Mouse (Mus musculus) limb, embryonic 11.5 days (tissue): ENCODE results near the gene Eef2k. TPM values are rescaled to one million over a fixed set of nuclear protein-coding genes. Genes with fewer than 3 reads are reported as not detected.

Experiments used
- ATAC-seq: fragments of 200-750 bp; cut with Nextera tagmentation; 2 replicates; pipeline ENCODE4 v1.8.0; 2017; ENCODE audit warnings: low read depth; ENCODE audit not compliant: insufficient number of reproducible peaks, low FRiP score, low TSS enrichment
- DNase-seq: peaks from one replicate; pipeline ENCODE4 v3.0.0-alpha.2; 2015; ENCODE audit warnings: low spot score
- H3K27ac ChIP-seq: fragments of 300-500 bp; sonication (generic); replicated peaks from 2 replicates; pipeline ENCODE4 v1.5.1; 2014; ENCODE audit warnings: low read depth, mild to moderate bottlenecking, low read length
- H3K27me3 ChIP-seq: fragments of 300-500 bp; sonication (generic); 2 replicates; pipeline ENCODE4 v1.6.1; 2014; ENCODE audit warnings: mild to moderate bottlenecking, low read length, mixed read lengths; ENCODE audit not compliant: control insufficient read depth, insufficient read depth
- H3K36me3 ChIP-seq: fragments of 300-500 bp; sonication (generic); 2 replicates; pipeline ENCODE4 v1.6.1; 2014; ENCODE audit warnings: mild to moderate bottlenecking, low read length, moderate library complexity, mixed read lengths; ENCODE audit not compliant: control insufficient read depth, insufficient read depth
- H3K4me1 ChIP-seq: fragments of 300-500 bp; sonication (generic); 2 replicates; pipeline ENCODE4 v1.6.1; 2014; ENCODE audit warnings: low read length, mixed read lengths; ENCODE audit not compliant: control insufficient read depth, insufficient read depth
- H3K4me2 ChIP-seq: fragments of 300-500 bp; sonication (generic); 2 replicates; pipeline ENCODE4 v1.6.1; 2014; ENCODE audit warnings: low read depth, mild to moderate bottlenecking, moderate library complexity; ENCODE audit not compliant: severe bottlenecking
- H3K4me3 ChIP-seq: fragments of 300-500 bp; sonication (generic); 2 replicates; pipeline ENCODE4 v1.5.1; 2014; ENCODE audit warnings: low read depth, low read length
- H3K9ac ChIP-seq: fragments of 300-500 bp; sonication (generic); 2 replicates; pipeline ENCODE4 v1.6.1; 2014; ENCODE audit warnings: mild to moderate bottlenecking, low read length
- H3K9me3 ChIP-seq: fragments of 300-500 bp; sonication (generic); 2 replicates; pipeline ENCODE4 v1.6.1; 2016; ENCODE audit warnings: low read length; ENCODE audit not compliant: control insufficient read depth
- WGBS: fragments of 180-500 bp; shearing (Covaris S2); extraction: QIAGEN DNeasy Blood & Tissue Kit; methylation state at CpG from one replicate; pipeline ENCODE4 v1.1.7; 2014; 5-methylcytosine and 5-hydroxymethylcytosine counted together
- polyA plus RNA-seq: library from polyadenylated mRNA; unstranded; fragments of >200 nt; fragmentation: Nextera tagmentation; extraction: Ambion mirVana; gene quantifications from 2 replicates; pipeline ENCODE4 v1.2.1, GENCODE M21; 2014

Gene Eef2k
- polyA plus RNA-seq, 1 experiment from 2014 or later = 9.6 TPM

- ATAC-seq = no peak
- H3K9me3 ChIP-seq = no peaks in the 10 kb centered on the region
- H3K4me2 ChIP-seq = no peak overlapping the region
- no peak overlapping the region for H3K4me3 ChIP-seq
- DNase-seq = no peak
- H3K27me3 ChIP-seq = no peaks in the 10 kb centered on the region
- H3K4me1 ChIP-seq = no peaks in the 10 kb centered on the region
- no peak overlapping the region for H3K27ac ChIP-seq
- H3K36me3 ChIP-seq = peaks cover 4% of the 10 kb centered on the region; the same call in 1 of the 2 replicates
- H3K9ac ChIP-seq = no peak overlapping the region
- WGBS = 80% methylated on average over 6 of the region's 6 CpGs
Measured at GRCm38 (mm10) chr7:120878271-120878670, 35.6 kb downstream of the Eef2k start.

GRCm38 (mm10) chr7:120879972-120880371 lies 37.3 kb downstream of the Eef2k start:
- WGBS = 87% methylated on average over 3 of the region's 3 CpGs

GRCm38 (mm10) chr7:120880770-120881169 lies 38.1 kb downstream of the Eef2k start:
- DNase-seq = no peak
- H3K9me3 ChIP-seq = peaks cover 6% of the 10 kb centered on the region; the same call in 1 of the 2 replicates

More at GRCm38 (mm10) chr7:120879972-120880371, 37.3 kb downstream of the Eef2k start:
- no peak overlapping the region for H3K27ac ChIP-seq
- no peak overlapping the region for H3K4me2 ChIP-seq
- H3K4me1 ChIP-seq = no peaks in the 10 kb centered on the region
- H3K36me3 ChIP-seq = peaks cover 7% of the 10 kb centered on the region; the same call in 1 of the 2 replicates
- H3K4me3 ChIP-seq = no peak overlapping the region
- no peaks in the 10 kb centered on the region for H3K27me3 ChIP-seq
- no peak overlapping the region for H3K9ac ChIP-seq
- no peak for ATAC-seq
- no peak for DNase-seq
- H3K9me3 ChIP-seq = peaks cover 6% of the 10 kb centered on the region; the same call in 1 of the 2 replicates

GRCm38 (mm10) chr7:120881451-120881850 lies 38.8 kb downstream of the Eef2k start:
- peaks cover 11% of the 10 kb centered on the region for H3K36me3 ChIP-seq
- WGBS = 67% methylated on average over 2 of the region's 2 CpGs
- no peak overlapping the region for H3K4me2 ChIP-seq
- H3K4me3 ChIP-seq = no peak overlapping the region
- peaks cover 6% of the 10 kb centered on the region; the same call in 1 of the 2 replicates for H3K9me3 ChIP-seq
- no peaks in the 10 kb centered on the region for H3K27me3 ChIP-seq
- no peak for ATAC-seq
- H3K4me1 ChIP-seq = no peaks in the 10 kb centered on the region
- H3K27ac ChIP-seq = no peak overlapping the region
- no peak overlapping the region for H3K9ac ChIP-seq
- DNase-seq = no peak

More at GRCm38 (mm10) chr7:120880770-120881169, 38.1 kb downstream of the Eef2k start:
- Histone ChIP-seq H3K9ac (no peak overlapping the region), H3K27ac (no peak overlapping the region), H3K4me1 (no peaks in the 10 kb centered on the region), H3K4me2 (no peak overlapping the region), H3K36me3 (peaks cover 9% of the 10 kb centered on the region), H3K4me3 (no peak overlapping the region), H3K27me3 (no peaks in the 10 kb centered on the region)
- 94% methylated on average over 4 of the region's 4 CpGs for WGBS
- ATAC-seq = no peak

GRCm38 (mm10) chr7:120882674-120883073 lies 40.0 kb downstream of the Eef2k start:
- Histone ChIP-seq H3K36me3 (peaks cover 11% of the 10 kb centered on the region), H3K4me2 (no peak overlapping the region), H3K9me3 (peaks cover 6% of the 10 kb centered on the region; the same call in 1 of the 2 replicates), H3K4me1 (no peaks in the 10 kb centered on the region), H3K27me3 (no peaks in the 10 kb centered on the region), H3K27ac (no peak overlapping the region), H3K4me3 (no peak overlapping the region), H3K9ac (no peak overlapping the region)
- DNase-seq (no peak), ATAC-seq (peak; percentile 48; the same call in 1 of the 2 replicates)
- 76% methylated on average over 4 of the region's 4 CpGs for WGBS

GRCm38 (mm10) chr7:120883523-120884290 lies 41.1 kb downstream of the Eef2k start:
- Histone ChIP-seq H3K27ac (no peak overlapping the region), H3K9me3 (peaks cover 6% of the 10 kb centered on the region; the same call in 1 of the 2 replicates), H3K4me2 (no peak overlapping the region), H3K9ac (no peak overlapping the region), H3K27me3 (no peaks in the 10 kb centered on the region), H3K36me3 (peaks cover 11% of the 10 kb centered on the region), H3K4me3 (no peak overlapping the region), H3K4me1 (no peaks in the 10 kb centered on the region)
- ATAC-seq = no peak
- DNase-seq = no peak
- 93% methylated on average over 4 of the region's 4 CpGs for WGBS

GRCm38 (mm10) chr7:120884746-120885145 lies 42.1 kb downstream of the Eef2k start:
- H3K4me2 ChIP-seq = no peak overlapping the region
- H3K27ac ChIP-seq = no peak overlapping the region
- H3K9me3 ChIP-seq = peaks cover 6% of the 10 kb centered on the region; the same call in 1 of the 2 replicates
- DNase-seq (no peak), ATAC-seq (no peak)
- H3K9ac ChIP-seq = no peak overlapping the region
- H3K4me3 ChIP-seq = no peak overlapping the region
- H3K4me1 ChIP-seq = no peaks in the 10 kb centered on the region
- peaks cover 11% of the 10 kb centered on the region for H3K36me3 ChIP-seq
- no peaks in the 10 kb centered on the region for H3K27me3 ChIP-seq
- 96% methylated on average over 4 of the region's 4 CpGs for WGBS

- Histone ChIP-seq H3K4me2 (no peak overlapping the region), H3K27me3 (no peaks in the 10 kb centered on the region), H3K9ac (no peak overlapping the region), H3K27ac (no peak overlapping the region), H3K4me3 (no peak overlapping the region), H3K9me3 (no peaks in the 10 kb centered on the region), H3K4me1 (no peaks in the 10 kb centered on the region), H3K36me3 (no peaks in the 10 kb centered on the region)
- ATAC-seq = no peak
- no peak for DNase-seq
- 83% methylated on average over 5 of the region's 5 CpGs for whole genome bisulfite sequencing
Measured at GRCm38 (mm10) chr7:120893123-120893522, 50.5 kb downstream of the Eef2k start.
